Mouse (Mus musculus) thymus, adult 2 months (tissue): Measurements from ENCODE around the gene Socs2. TPM values are rescaled to one million over a fixed set of nuclear protein-coding genes. Genes with fewer than 3 reads are reported as not detected.

Experiments
- DNase-seq: peaks from one replicate; pipeline ENCODE4 v3.0.0; 2021
- H3K27ac ChIP-seq: fragments of 200-500 bp; 2 replicates; pipeline ENCODE4 v1.5.1; 2012; ENCODE audit warnings: low read length, control low read depth; ENCODE audit not compliant: control insufficient read depth, insufficient read depth
- H3K27me3 ChIP-seq: fragments of 200-500 bp; 2 replicates; pipeline ENCODE4 v1.6.1; 2012; ENCODE audit warnings: mild to moderate bottlenecking, low read length, moderate library complexity, mixed read lengths; ENCODE audit not compliant: control insufficient read depth, insufficient read depth
- H3K36me3 ChIP-seq: fragments of 200-500 bp; 2 replicates; pipeline ENCODE4 v1.6.1; 2012; ENCODE audit warnings: mild to moderate bottlenecking, low read length, moderate library complexity; ENCODE audit not compliant: control insufficient read depth, insufficient read depth
- H3K4me1 ChIP-seq: fragments of 200-500 bp; replicated peaks from 2 replicates; pipeline ENCODE4 v1.6.1; 2012; ENCODE audit warnings: low read length; ENCODE audit not compliant: control insufficient read depth, insufficient read depth
- H3K4me3 ChIP-seq: fragments of 200-500 bp; 2 replicates; pipeline ENCODE4 v1.5.1; 2012; ENCODE audit warnings: mild to moderate bottlenecking, low read length, control low read depth, moderate library complexity; ENCODE audit not compliant: control insufficient read depth, insufficient read depth
- CTCF ChIP-seq: fragments of 200-500 bp; IDR thresholded peaks from 2 replicates; pipeline ENCODE4 v1.5.1; 2012; ENCODE audit warnings: mild to moderate bottlenecking, control low read depth, low read length, moderate library complexity, borderline replicate concordance; ENCODE audit not compliant: control insufficient read depth, poor library complexity, insufficient read depth; ENCODE audit errors: extremely low read depth
- POLR2A ChIP-seq: fragments of 200-500 bp; IDR thresholded peaks from 2 replicates; pipeline ENCODE4 v1.6.1; 2012; ENCODE audit warnings: mild to moderate bottlenecking, low read length, control low read depth, moderate library complexity; ENCODE audit not compliant: control insufficient read depth, poor library complexity, insufficient read depth; ENCODE audit errors: extremely low read depth
- WGBS: fragments of 180-500 bp; shearing (Covaris S2); methylation state at CpG from one replicate; pipeline ENCODE4 v1.1.7; 2018; 5-methylcytosine and 5-hydroxymethylcytosine counted together
- polyA plus RNA-seq: library from polyadenylated mRNA; depleted of rRNA; stranded (reverse); fragments of >200 nt; gene quantifications from 2 replicates; pipeline ENCODE4 v1.2.3, GENCODE M21; 2012

Gene Socs2
- polyA plus RNA-seq, 1 experiment: 18.4 TPM

- Histone ChIP-seq H3K36me3 (no peaks in the 10 kb centered on the region), H3K27ac (no peak overlapping the region), H3K4me3 (no peak overlapping the region), H3K4me1 (no peaks in the 10 kb centered on the region), H3K27me3 (no peaks in the 10 kb centered on the region)
- TF ChIP-seq CTCF (no peak), POLR2A (no peak)
- DNase-seq: no peak
- 93% methylated on average over 9 of the region's 9 CpGs for WGBS
Observed at GRCm38 (mm10) chr10:95426207-95427115, 9.5 kb upstream of the Socs2 start.

- TF ChIP-seq CTCF (no peak), POLR2A (no peak)
- H3K36me3 ChIP-seq: no peaks in the 10 kb centered on the region
- 96% methylated on average over 5 of the region's 5 CpGs for WGBS
Observed at GRCm38 (mm10) chr10:95422681-95423080, 5.7 kb upstream of the Socs2 start.

GRCm38 (mm10) chr10:95420284-95420683 is 3.3 kb upstream of the Socs2 start:
- no peak overlapping the region for H3K4me3 ChIP-seq
- H3K27ac ChIP-seq: no peak overlapping the region
- peaks cover 19% of the 10 kb centered on the region for H3K27me3 ChIP-seq
- no peaks in the 10 kb centered on the region for H3K36me3 ChIP-seq
- TF ChIP-seq POLR2A: no peak
- no peak for TF ChIP-seq CTCF
- DNase-seq: no peak
- H3K4me1 ChIP-seq: peaks cover 27% of the 10 kb centered on the region
- WGBS: 89% methylated on average over 10 of the region's 10 CpGs

More at GRCm38 (mm10) chr10:95422681-95423080, 5.7 kb upstream of the Socs2 start:
- Histone ChIP-seq H3K4me1 (peaks cover 5% of the 10 kb centered on the region), H3K4me3 (no peak overlapping the region), H3K27me3 (no peaks in the 10 kb centered on the region), H3K27ac (no peak overlapping the region)
- no peak for DNase-seq

GRCm38 (mm10) chr10:95419726-95420125 is 2.7 kb upstream of the Socs2 start:
- Histone ChIP-seq H3K4me1 (peaks cover 28% of the 10 kb centered on the region), H3K27me3 (peaks cover 19% of the 10 kb centered on the region), H3K36me3 (no peaks in the 10 kb centered on the region), H3K4me3 (no peak overlapping the region), H3K27ac (no peak overlapping the region)
- TF ChIP-seq POLR2A (no peak), CTCF (no peak)
- WGBS: 94% methylated on average over 3 of the region's 3 CpGs
- DNase-seq: no peak

- DNase-seq: peak; percentile 16
Observed at GRCm38 (mm10) chr10:95418631-95419030, 1.7 kb upstream of the Socs2 start.

GRCm38 (mm10) chr10:95417496-95418236 is 686 bp upstream of the Socs2 start:
- Histone ChIP-seq H3K27me3 (peaks cover 23% of the 10 kb centered on the region), H3K4me3 (peak overlapping the region; percentile 48), H3K36me3 (no peaks in the 10 kb centered on the region), H3K27ac (no peak overlapping the region), H3K4me1 (peaks cover 28% of the 10 kb centered on the region)
- WGBS: 2% methylated on average over 25 of the region's 25 CpGs
- TF ChIP-seq POLR2A: no peak
- no peak for TF ChIP-seq CTCF
- peak; percentile 31 for DNase-seq

More at GRCm38 (mm10) chr10:95418631-95419030, 1.7 kb upstream of the Socs2 start:
- no peak overlapping the region for H3K27ac ChIP-seq
- H3K27me3 ChIP-seq: peaks cover 23% of the 10 kb centered on the region
- peaks cover 28% of the 10 kb centered on the region for H3K4me1 ChIP-seq
- 10% methylated on average over 6 of the region's 6 CpGs for WGBS
- no peak for TF ChIP-seq CTCF
- TF ChIP-seq POLR2A: no peak
- H3K4me3 ChIP-seq: no peak overlapping the region
- no peaks in the 10 kb centered on the region for H3K36me3 ChIP-seq

DNA sequence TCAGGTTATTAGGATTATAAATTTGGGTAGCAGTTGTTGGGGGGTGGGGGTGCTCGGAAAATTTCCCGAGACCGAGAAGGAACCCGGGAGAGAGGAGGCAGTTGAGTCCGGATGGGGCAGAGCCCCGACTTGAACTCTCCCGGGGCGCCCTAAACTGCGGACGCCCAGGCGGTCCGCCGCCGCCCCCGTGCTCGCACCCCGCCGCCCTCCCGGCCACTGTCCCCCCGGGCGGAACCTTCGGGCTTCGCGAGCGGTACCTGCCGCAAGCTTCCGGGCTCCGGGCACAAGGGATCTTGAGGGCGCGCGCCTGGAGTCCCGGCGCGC is 657 bp downstream of the Socs2 start:
- no peak for DNase-seq
- under 1% methylated on average over 34 of the region's 34 CpGs for WGBS
- H3K4me3 ChIP-seq: peak overlapping the region; percentile 48
- H3K27me3 ChIP-seq: peaks cover 23% of the 10 kb centered on the region
- no peak for TF ChIP-seq POLR2A
- H3K36me3 ChIP-seq: no peaks in the 10 kb centered on the region
- H3K27ac ChIP-seq: no peak overlapping the region
- H3K4me1 ChIP-seq: peaks cover 28% of the 10 kb centered on the region
